Mouse (Mus musculus) liver, embryonic 14.5 days (tissue): ENCODE measurements around the gene Sephs2.

Experiments used
- CTCF ChIP-seq: IDR thresholded peaks from 2 replicates; pipeline ENCODE4 v1.5.1; 2016; ENCODE audit warnings: antibody characterized with exemption, low read depth, control low read depth
- EP300 ChIP-seq: IDR thresholded peaks from 2 replicates; pipeline ENCODE4 v1.6.1; 2016; ENCODE audit warnings: antibody characterized with exemption, low read depth

- no peak for TF ChIP-seq CTCF
- TF ChIP-seq EP300, result no peak
Observed at GRCm38 (mm10) chr7:127233368-127233749, 40.5 kb downstream of the Sephs2 start.
